Mouse (Mus musculus) embryonic facial prominence, embryonic 13.5 days (tissue): ENCODE results near the gene Cc2d2b. TPM values are rescaled to one million over a fixed set of nuclear protein-coding genes. Genes with fewer than 3 reads are reported as not detected.
A peak's percentile ranks its signal among the peaks of the same experiment; 100 is the strongest.

Experiments used
- ATAC-seq: fragments of 200-750 bp; cut with Nextera tagmentation; 2 replicates; pipeline ENCODE4 v1.8.0; 2017; ENCODE audit warnings: low read depth; ENCODE audit not compliant: insufficient number of reproducible peaks, insufficient read depth, low FRiP score, low TSS enrichment
- H3K27ac ChIP-seq: fragments of 300-500 bp; sonication (generic); 2 replicates; pipeline ENCODE4 v1.5.1; 2015; ENCODE audit warnings: moderate library complexity, mild to moderate bottlenecking, inconsistent platforms
- H3K27me3 ChIP-seq: fragments of 300-500 bp; sonication (generic); 2 replicates; pipeline ENCODE4 v1.6.1; 2015; ENCODE audit warnings: mild to moderate bottlenecking, inconsistent platforms
- H3K36me3 ChIP-seq: fragments of 300-500 bp; sonication (generic); 2 replicates; pipeline ENCODE4 v1.6.1; 2015; ENCODE audit warnings: mild to moderate bottlenecking, inconsistent platforms
- H3K4me1 ChIP-seq: fragments of 300-500 bp; sonication (generic); 2 replicates; pipeline ENCODE4 v1.6.1; 2015; ENCODE audit warnings: inconsistent platforms
- H3K4me2 ChIP-seq: fragments of 300-500 bp; sonication (generic); 2 replicates; pipeline ENCODE4 v1.6.1; 2015; ENCODE audit warnings: moderate library complexity, mild to moderate bottlenecking, inconsistent platforms
- H3K4me3 ChIP-seq: fragments of 300-500 bp; sonication (generic); 2 replicates; pipeline ENCODE4 v1.5.1; 2015; ENCODE audit warnings: mild to moderate bottlenecking, inconsistent platforms
- H3K9ac ChIP-seq: fragments of 300-500 bp; sonication (generic); 2 replicates; pipeline ENCODE4 v1.6.1; 2015; ENCODE audit warnings: mild to moderate bottlenecking, inconsistent platforms
- H3K9me3 ChIP-seq: fragments of 300-500 bp; sonication (generic); 2 replicates; pipeline ENCODE4 v1.6.1; 2016; ENCODE audit warnings: inconsistent platforms
- WGBS: fragments of 180-500 bp; shearing (Covaris S2); methylation state at CpG from one replicate; pipeline ENCODE4 v1.1.7; 2015; ENCODE audit warnings: mixed read lengths; 5-methylcytosine and 5-hydroxymethylcytosine counted together
- polyA plus RNA-seq: library from polyadenylated mRNA; unstranded; fragments of >200 nt; fragmentation: Nextera tagmentation; extraction: Ambion mirVana; gene quantifications from 2 replicates; pipeline ENCODE4 v1.2.1, GENCODE M21; 2015

Cc2d2b gene
- 0.08 TPM in 1 of 2 replicates, not detected in the other for polyA plus RNA-seq

DNA sequence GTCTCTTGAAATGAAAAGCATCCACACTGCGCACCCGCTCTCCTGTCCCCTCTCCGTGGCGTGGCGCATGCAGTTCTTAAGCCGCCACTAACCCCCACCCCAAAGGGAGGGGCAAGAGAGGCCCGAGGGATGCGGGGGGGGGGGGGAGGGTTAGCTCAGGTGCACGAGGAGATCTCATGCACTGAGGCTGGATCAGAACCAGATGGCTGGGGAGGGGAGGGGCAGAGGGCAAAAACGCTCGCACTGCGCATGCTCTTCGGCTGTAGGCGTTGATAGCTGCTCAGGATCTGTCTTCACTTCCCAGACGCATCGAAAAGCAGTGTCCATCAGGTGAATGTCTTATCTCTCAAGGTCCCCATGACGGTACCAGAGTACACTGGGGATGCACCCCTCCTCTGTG is at the start of gene Cc2d2b:
Cc2d2b (plus strand) TSS at position 195 of the 400 bp plus-strand sequence.
- no peak within 1 kb of the TSS for H3K9ac ChIP-seq
- peak within 1 kb of the TSS; percentile 19; the same call in 1 of the 2 replicates for H3K4me3 ChIP-seq
- peak within 1 kb of the TSS; percentile 43 for H3K4me2 ChIP-seq
- no peak; the same call in 1 of the 2 replicates for ATAC-seq
- H3K9me3 ChIP-seq = no peaks in the 10 kb centered on the region
- H3K27ac ChIP-seq = no peak within 1 kb of the TSS
- H3K36me3 ChIP-seq = no peaks in the 10 kb centered on the region
- H3K4me1 ChIP-seq = 0 out of 2 replicates have a peak, but pooled peaks cover 3% of the 10 kb centered on the region
- 51% methylated on average over 16 of the region's 17 CpGs for WGBS
- H3K27me3 ChIP-seq = no peaks in the 10 kb centered on the region

DNA sequence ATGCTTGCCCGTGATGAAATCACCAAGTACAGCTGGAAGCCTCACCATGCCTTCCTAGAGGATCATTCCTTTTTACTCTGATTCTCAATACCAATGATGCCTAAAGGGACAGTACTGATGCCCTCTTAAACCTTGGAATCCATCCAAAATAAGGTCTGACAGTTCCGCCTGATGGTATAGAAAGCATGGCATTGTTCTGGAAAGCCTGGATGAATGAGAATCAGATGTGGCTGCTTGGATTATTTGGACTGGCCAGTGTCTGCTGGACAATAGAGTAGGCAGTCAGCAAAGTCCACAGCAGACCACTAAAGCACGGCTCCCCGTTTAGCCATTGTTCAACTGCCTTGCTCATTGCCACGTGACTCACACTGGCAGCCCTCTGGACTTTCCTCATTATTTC is 48.7 kb upstream of the Cc2d2b start:
- H3K27ac ChIP-seq = no peak overlapping the region
- H3K4me1 ChIP-seq = peaks cover 7% of the 10 kb centered on the region
- no peaks in the 10 kb centered on the region for H3K9me3 ChIP-seq
- H3K36me3 ChIP-seq = no peaks in the 10 kb centered on the region
- no peaks in the 10 kb centered on the region for H3K27me3 ChIP-seq
- H3K4me3 ChIP-seq = no peak overlapping the region
- WGBS = 76% methylated on average over 5 of the region's 5 CpGs
- no peak overlapping the region for H3K4me2 ChIP-seq
- H3K9ac ChIP-seq = no peak overlapping the region
- no peak for ATAC-seq

DNA sequence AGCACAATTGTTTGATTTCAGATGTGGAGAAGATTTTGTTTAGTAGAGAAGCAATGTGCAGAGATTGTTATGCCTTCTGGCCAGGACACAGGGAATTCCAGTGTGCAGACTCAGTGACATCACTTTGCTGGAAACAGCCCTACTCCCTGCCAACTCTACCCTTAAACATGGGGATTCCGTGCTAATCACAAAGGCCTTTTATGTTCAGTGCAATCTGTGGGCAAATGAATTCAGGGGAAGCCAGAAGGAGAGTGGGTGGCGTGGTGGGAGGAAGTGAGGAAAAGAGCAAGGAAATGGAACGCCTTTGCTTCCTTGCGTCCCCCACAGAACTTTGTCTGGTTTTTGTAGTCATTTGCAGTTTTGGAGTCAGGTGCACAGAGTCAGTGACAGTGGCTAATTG is 46.1 kb upstream of the Cc2d2b start:
- Histone ChIP-seq H3K4me2 (no peak overlapping the region), H3K9ac (no peak overlapping the region), H3K4me3 (no peak overlapping the region), H3K9me3 (no peaks in the 10 kb centered on the region), H3K27ac (no peak overlapping the region), H3K36me3 (no peaks in the 10 kb centered on the region), H3K4me1 (peaks cover 7% of the 10 kb centered on the region), H3K27me3 (no peaks in the 10 kb centered on the region)
- ATAC-seq = no peak
- 52% methylated on average over 4 of the region's 4 CpGs for WGBS

DNA sequence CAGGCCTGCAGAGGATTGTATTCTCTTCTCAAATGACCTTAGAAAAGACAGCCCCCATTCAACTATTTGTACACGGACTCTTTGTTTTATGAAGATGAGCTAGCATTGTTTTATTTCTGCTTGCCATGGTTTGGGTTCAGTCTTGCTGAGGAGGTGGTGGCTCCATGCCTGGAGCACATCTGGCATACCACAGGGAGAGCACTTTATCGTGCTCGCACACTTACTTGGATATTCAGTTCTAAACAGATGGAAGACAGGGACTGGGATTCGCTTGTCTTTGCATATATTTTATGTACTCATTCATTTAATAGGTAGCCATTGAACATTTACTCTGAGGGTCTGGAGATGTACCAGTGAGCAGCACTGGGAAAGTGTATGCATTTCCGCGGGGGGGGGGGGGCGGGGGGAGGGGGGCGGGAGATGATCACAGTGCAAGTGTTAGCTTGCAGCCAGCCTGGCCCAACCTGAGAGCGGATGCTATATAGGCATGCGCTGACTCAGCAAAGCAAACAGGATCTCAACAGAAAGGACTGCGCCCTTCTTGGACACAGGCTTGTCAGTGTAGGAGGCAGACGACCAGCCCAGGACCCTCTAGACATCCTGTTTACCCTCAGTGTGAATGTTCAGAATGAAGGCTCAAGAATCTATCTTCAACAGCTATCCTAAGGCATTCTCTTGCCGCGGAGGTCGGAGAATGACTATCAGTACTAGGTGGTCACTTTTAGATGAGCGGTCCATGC is 35.5 kb upstream of the Cc2d2b start:
- Histone ChIP-seq H3K4me1 (peaks cover 6% of the 10 kb centered on the region; the same call in 1 of the 2 replicates), H3K27me3 (no peaks in the 10 kb centered on the region), H3K9ac (no peak overlapping the region), H3K36me3 (no peaks in the 10 kb centered on the region), H3K4me2 (no peak overlapping the region), H3K9me3 (no peaks in the 10 kb centered on the region), H3K4me3 (no peak overlapping the region), H3K27ac (no peak overlapping the region)
- WGBS = 78% methylated on average over 16 of the region's 16 CpGs
- ATAC-seq = no peak

DNA sequence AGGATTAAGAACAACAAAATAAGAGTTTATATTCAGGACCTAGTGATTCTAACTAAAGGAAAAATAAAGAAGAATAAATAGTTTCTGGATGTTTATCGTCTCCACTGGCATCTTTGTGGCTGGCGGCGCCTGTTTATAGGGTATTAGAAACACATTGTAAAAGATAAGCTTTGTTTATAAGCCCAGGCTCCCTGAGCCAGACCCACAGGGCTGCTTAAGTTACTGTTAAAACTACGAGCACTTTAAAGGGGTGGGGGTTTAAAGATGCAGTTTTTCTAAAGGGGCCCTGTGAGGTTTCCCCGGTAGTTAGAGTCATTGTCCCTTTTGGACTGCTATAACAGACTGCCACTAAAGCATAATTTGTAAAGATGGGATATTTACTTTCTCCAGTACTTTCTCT is 33.9 kb upstream of the Cc2d2b start:
- Histone ChIP-seq H3K9me3 (no peaks in the 10 kb centered on the region), H3K27ac (no peak overlapping the region), H3K4me3 (no peak overlapping the region), H3K9ac (no peak overlapping the region), H3K4me1 (0 out of 2 replicates have a peak, but pooled peaks cover 4% of the 10 kb centered on the region), H3K27me3 (no peaks in the 10 kb centered on the region), H3K4me2 (no peak overlapping the region), H3K36me3 (no peaks in the 10 kb centered on the region)
- WGBS = 57% methylated on average over 5 of the region's 5 CpGs
- no peak for ATAC-seq

DNA sequence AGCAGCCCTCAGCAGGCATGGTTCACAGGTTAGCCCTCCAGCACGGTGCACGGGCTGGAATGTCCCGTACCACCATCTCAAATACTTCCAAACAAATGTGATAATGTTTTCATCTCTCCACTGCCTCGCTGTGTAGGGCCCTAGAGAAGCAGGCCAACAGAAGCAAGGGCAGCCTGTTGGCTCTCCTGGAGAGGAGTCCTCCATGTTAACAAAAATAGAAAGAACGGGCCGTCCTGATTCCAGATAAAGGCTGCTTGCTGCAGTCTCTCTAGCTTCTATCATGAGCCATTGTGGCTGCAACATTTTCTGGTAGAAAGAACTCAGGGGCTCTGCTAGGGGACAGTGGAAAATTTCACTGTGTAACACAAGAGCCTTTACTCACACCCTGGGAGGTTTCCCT is 31.6 kb upstream of the Cc2d2b start:
- Histone ChIP-seq H3K27me3 (no peaks in the 10 kb centered on the region), H3K27ac (no peak overlapping the region), H3K4me3 (no peak overlapping the region), H3K36me3 (no peaks in the 10 kb centered on the region), H3K4me1 (peaks cover 13% of the 10 kb centered on the region), H3K4me2 (no peak overlapping the region), H3K9ac (no peak overlapping the region), H3K9me3 (no peaks in the 10 kb centered on the region)
- WGBS = 81% methylated on average over 6 of the region's 6 CpGs
- no peak for ATAC-seq

DNA sequence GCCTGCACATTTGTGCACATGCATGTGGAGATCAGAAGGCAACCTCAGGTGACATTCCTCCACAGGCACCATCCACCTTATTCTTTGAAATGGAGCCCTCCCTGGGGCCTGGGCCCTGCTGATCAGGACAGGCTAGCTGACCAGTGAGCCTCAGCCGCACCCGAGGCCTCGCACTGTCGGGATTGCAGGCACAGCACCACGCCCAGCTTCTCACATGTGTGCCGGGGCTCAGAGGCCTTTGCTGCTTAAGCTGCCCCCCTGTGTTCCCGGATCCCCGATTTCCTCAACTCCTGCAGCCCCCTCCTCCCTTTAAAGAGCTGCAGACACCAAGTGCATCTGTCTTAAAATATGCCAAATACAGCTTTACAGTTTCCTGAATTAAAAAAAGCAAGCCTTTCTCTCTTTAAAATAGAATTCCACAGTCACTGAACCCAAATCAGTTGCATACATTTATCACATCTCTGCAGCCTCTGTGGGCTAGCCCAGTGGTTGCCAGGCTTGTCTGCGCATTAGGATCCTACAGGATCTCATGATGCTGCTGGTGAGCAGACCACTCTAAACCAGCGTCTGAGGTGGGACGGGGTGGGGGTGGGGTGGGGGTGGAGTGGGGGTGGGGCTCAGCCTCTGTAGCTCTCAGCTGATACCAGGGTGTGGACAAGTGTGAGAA is 29.0 kb upstream of the Cc2d2b start:
- peaks cover 13% of the 10 kb centered on the region for H3K4me1 ChIP-seq
- no peak overlapping the region for H3K4me3 ChIP-seq
- 59% methylated on average over 11 of the region's 11 CpGs for WGBS
- no peak for ATAC-seq
- H3K4me2 ChIP-seq = no peak overlapping the region
- H3K27me3 ChIP-seq = no peaks in the 10 kb centered on the region
- no peaks in the 10 kb centered on the region for H3K36me3 ChIP-seq
- no peak overlapping the region for H3K27ac ChIP-seq
- H3K9ac ChIP-seq = 0 out of 2 replicates have a peak overlapping the region, but pooled peaks have one; percentile 49
- H3K9me3 ChIP-seq = no peaks in the 10 kb centered on the region

DNA sequence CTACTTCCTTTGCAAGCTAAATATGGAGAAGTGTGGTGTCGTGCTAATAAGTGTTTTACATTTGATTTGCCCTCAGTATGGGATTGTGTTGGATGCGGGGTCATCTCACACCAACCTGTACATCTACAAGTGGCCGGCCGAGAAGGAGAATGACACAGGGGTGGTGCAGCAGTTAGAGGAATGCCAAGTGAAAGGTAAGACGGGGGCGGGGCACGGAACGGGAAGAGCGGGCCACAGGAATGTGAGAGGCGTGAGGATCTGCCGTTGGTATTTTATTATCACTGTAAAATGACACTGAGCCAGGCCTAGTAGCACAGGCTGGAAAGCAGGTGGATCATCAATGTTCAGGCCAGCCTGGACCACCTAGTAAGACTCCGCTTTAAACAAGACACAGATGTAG is 28.2 kb upstream of the Cc2d2b start:
- 65% methylated on average over 12 of the region's 12 CpGs for WGBS
- no peak overlapping the region for H3K9ac ChIP-seq
- ATAC-seq = no peak

DNA sequence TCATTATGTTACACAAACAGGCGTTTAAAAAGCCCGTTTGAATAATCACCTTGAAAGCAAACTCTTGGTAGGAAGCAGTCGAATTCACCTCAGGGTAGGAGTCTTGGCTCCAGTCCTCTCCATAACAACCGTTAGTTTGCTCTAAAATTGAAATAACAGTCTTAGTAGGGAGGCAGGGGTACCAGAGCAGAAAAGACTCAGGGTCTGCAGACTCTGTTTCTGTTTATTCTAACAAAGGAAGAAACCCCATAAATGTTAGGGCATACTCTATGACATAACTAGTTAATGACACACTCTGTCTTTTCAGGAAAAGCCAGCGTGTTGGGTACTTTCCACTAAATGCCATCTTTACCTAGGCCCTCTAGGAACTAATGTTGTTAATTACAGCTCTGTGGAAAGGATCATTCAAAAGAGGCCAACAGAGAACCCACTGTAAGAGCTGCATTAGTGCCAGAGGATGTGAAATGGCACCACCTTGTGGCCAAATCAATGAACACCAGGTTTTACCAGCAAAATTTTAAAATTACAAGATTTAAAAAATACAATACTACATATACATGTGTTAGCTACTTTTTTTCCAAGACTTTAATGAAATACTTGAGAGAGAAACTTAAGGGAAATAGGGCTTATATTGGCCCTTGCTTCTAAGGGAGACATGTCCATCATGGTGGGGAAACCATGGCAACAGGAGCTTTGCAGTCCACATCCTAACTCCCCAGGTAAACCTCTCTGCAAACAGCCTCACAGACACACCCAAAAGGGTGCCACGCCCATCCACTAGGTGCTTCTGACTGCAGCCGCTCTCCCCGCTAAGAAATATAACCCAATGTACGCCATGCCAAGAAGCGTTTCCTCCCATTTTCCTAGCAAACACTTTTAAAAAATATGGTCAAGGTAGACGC is 26.2 kb upstream of the Cc2d2b start:
- no peak overlapping the region for H3K4me3 ChIP-seq
- no peaks in the 10 kb centered on the region for H3K36me3 ChIP-seq
- ATAC-seq = no peak
- no peaks in the 10 kb centered on the region for H3K9me3 ChIP-seq
- no peak overlapping the region for H3K4me2 ChIP-seq
- 42% methylated on average over 11 of the region's 11 CpGs for WGBS
- H3K4me1 ChIP-seq = peaks cover 26% of the 10 kb centered on the region
- no peak overlapping the region for H3K9ac ChIP-seq
- H3K27ac ChIP-seq = peak overlapping the region; percentile 69
- H3K27me3 ChIP-seq = no peaks in the 10 kb centered on the region

More for the DNA sequence above, 28.2 kb upstream of the Cc2d2b start:
- H3K4me3 ChIP-seq = no peak overlapping the region
- no peak overlapping the region for H3K27ac ChIP-seq
- no peaks in the 10 kb centered on the region for H3K27me3 ChIP-seq
- no peak overlapping the region for H3K4me2 ChIP-seq
- no peaks in the 10 kb centered on the region for H3K9me3 ChIP-seq
- no peaks in the 10 kb centered on the region for H3K36me3 ChIP-seq
- peaks cover 13% of the 10 kb centered on the region for H3K4me1 ChIP-seq

DNA sequence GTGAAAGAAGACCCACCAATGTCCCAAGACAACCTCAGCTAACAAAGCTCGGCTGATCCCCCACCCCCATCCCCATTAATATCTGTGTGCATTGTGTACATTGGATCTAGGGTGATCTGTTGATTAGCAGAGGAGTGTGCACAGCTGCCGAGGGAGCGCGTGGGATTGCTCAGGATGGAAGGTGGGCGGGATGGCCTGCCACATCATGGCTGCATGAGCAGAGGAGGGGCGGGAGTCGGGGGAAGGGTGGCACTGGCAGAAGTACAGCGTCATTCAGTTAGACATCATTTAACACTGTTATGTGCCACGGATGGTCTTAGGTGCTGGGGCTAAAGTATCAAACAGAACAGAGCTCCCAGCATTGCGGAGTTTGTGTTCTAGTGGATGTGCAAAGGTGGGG is 25.0 kb upstream of the Cc2d2b start:
- Histone ChIP-seq H3K27me3 (no peaks in the 10 kb centered on the region), H3K27ac (no peak overlapping the region), H3K4me1 (peaks cover 29% of the 10 kb centered on the region), H3K4me3 (no peak overlapping the region), H3K9me3 (no peaks in the 10 kb centered on the region), H3K36me3 (no peaks in the 10 kb centered on the region), H3K9ac (peak overlapping the region; percentile 27; the same call in 1 of the 2 replicates), H3K4me2 (no peak overlapping the region)
- no peak for ATAC-seq
- 58% methylated on average over 10 of the region's 10 CpGs for WGBS

DNA sequence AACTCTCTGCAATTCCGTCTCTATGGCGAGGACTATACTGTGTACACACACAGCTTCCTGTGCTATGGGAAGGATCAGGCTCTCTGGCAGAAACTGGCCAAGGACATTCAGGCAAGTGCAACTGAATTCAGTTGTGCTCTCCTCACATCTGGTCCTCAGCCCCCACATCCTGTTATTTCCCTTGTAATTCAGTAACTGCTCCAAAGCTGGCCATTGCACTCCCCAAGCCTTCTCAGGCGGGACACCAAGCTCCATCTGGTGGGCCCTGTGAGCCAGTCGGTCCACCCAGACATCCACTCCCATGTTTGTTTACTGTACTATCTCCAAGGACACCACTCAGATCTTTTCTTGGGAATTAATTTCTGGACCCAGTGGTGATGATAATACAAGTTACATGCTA is 22.4 kb upstream of the Cc2d2b start:
- WGBS = 58% methylated on average over 4 of the region's 4 CpGs
- Histone ChIP-seq H3K36me3 (no peaks in the 10 kb centered on the region), H3K9ac (no peak overlapping the region), H3K4me2 (no peak overlapping the region), H3K9me3 (no peaks in the 10 kb centered on the region), H3K27me3 (no peaks in the 10 kb centered on the region), H3K4me1 (peaks cover 26% of the 10 kb centered on the region), H3K27ac (no peak overlapping the region), H3K4me3 (no peak overlapping the region)
- no peak for ATAC-seq
